Mouse (Mus musculus) spleen, adult 2 months (tissue): ENCODE results near the gene Pramel6. TPM values are rescaled to one million over a fixed set of nuclear protein-coding genes. Genes with fewer than 3 reads are reported as not detected.
"Not testable (repeated sequence)": the region's sequence is repeated elsewhere in the genome, so short reads cannot be mapped to it uniquely, and the experiment has no call there.

Experiments
- DNase-seq, 2 experiments: peaks; one replicate each; pipeline versions ENCODE4 v3.0.0 to v3.0.0-alpha.2; 2012 to 2021; ENCODE audit warnings: low spot score in 2 of 2, low read depth in 1 of 2
- H3K27ac ChIP-seq: fragments of 200-500 bp; 2 replicates; pipeline ENCODE4 v1.5.1; 2012; ENCODE audit warnings: low read length, inconsistent platforms; ENCODE audit not compliant: insufficient read depth
- H3K27me3 ChIP-seq: fragments of 200-500 bp; 2 replicates; pipeline ENCODE4 v1.6.1; 2012; ENCODE audit warnings: mild to moderate bottlenecking, moderate library complexity, low read length, inconsistent platforms; ENCODE audit not compliant: control insufficient read depth, insufficient read depth
- H3K36me3 ChIP-seq: fragments of 200-500 bp; 2 replicates; pipeline ENCODE4 v1.6.1; 2012; ENCODE audit warnings: mild to moderate bottlenecking, low read length, inconsistent platforms; ENCODE audit not compliant: control insufficient read depth, insufficient read depth
- H3K4me1 ChIP-seq: fragments of 200-500 bp; 2 replicates; pipeline ENCODE4 v1.6.1; 2011; ENCODE audit warnings: inconsistent platforms; ENCODE audit not compliant: control insufficient read depth, insufficient read depth, insufficient read length
- H3K4me3 ChIP-seq: fragments of 200-500 bp; 2 replicates; pipeline ENCODE4 v1.5.1; 2011; ENCODE audit warnings: mild to moderate bottlenecking, inconsistent platforms; ENCODE audit not compliant: insufficient read depth, insufficient read length; ENCODE audit errors: extremely low read depth
- CTCF ChIP-seq: fragments of 200-500 bp; IDR thresholded peaks from 2 replicates; pipeline ENCODE4 v1.5.1; 2011; ENCODE audit warnings: mild to moderate bottlenecking, inconsistent platforms; ENCODE audit not compliant: insufficient read depth, insufficient read length, insufficient replicate concordance; ENCODE audit errors: extremely low read depth
- POLR2A ChIP-seq: fragments of 200-500 bp; IDR thresholded peaks from 2 replicates; pipeline ENCODE4 v1.6.1; 2011; ENCODE audit warnings: low read depth, low read length, inconsistent platforms
- WGBS: fragments of 180-500 bp; shearing (Covaris S2); methylation state at CpG from one replicate; pipeline ENCODE4 v1.1.7; 2018; 5-methylcytosine and 5-hydroxymethylcytosine counted together
- polyA plus RNA-seq: library from polyadenylated mRNA; depleted of rRNA; stranded (reverse); fragments of >200 nt; gene quantifications from 2 replicates; pipeline ENCODE4 v1.2.3, GENCODE M21; 2012; rRNA removed

The Pramel6 gene
- not detected in 2 replicates for polyA plus RNA-seq

- Histone ChIP-seq H3K4me3 (no peak within 1 kb of the TSS), H3K27me3 (no peaks in the 10 kb centered on the region), H3K27ac (no peak within 1 kb of the TSS), H3K36me3 (no peaks in the 10 kb centered on the region), H3K4me1 (no peaks in the 10 kb centered on the region)
- WGBS, result 83% methylated on average over 6 of the region's 6 CpGs
- TF ChIP-seq POLR2A (no peak), CTCF (no peak)
- no peak for DNase-seq
Observed at GRCm38 (mm10) chr2:87506265-87506664, at the start of gene Pramel6. Gene Pramel6, plus strand, starts transcription at chr2:87506565.

- TF ChIP-seq POLR2A, result no peak
- no peak for TF ChIP-seq CTCF
- no peak overlapping the region for H3K4me3 ChIP-seq
- no peaks in the 10 kb centered on the region for H3K27me3 ChIP-seq
- 92% methylated on average over 4 of the region's 4 CpGs for WGBS
- no peak for DNase-seq
- no peaks in the 10 kb centered on the region for H3K4me1 ChIP-seq
- no peak overlapping the region for H3K27ac ChIP-seq
- H3K36me3 ChIP-seq, result no peaks in the 10 kb centered on the region
Observed at GRCm38 (mm10) chr2:87461769-87462168, 44.6 kb upstream of the Pramel6 start.

GRCm38 (mm10) chr2:87480207-87480606 lies 26.2 kb upstream of the Pramel6 start:
- Histone ChIP-seq H3K36me3 (no peaks in the 10 kb centered on the region), H3K27ac (no peak overlapping the region), H3K4me3 (no peak overlapping the region), H3K4me1 (no peaks in the 10 kb centered on the region), H3K27me3 (no peaks in the 10 kb centered on the region)
- no peak for DNase-seq
- no peak for TF ChIP-seq POLR2A
- no peak for TF ChIP-seq CTCF

GRCm38 (mm10) chr2:87481158-87481557 lies 25.2 kb upstream of the Pramel6 start:
- Histone ChIP-seq H3K36me3 (no peaks in the 10 kb centered on the region), H3K27ac (no peak overlapping the region), H3K4me1 (no peaks in the 10 kb centered on the region), H3K27me3 (no peaks in the 10 kb centered on the region), H3K4me3 (no peak overlapping the region)
- no peak for DNase-seq
- whole genome bisulfite sequencing, result 79% methylated on average over 4 of the region's 4 CpGs
- TF ChIP-seq POLR2A, result no peak
- TF ChIP-seq CTCF, result no peak

GRCm38 (mm10) chr2:87482276-87482675 lies 24.1 kb upstream of the Pramel6 start:
- Histone ChIP-seq H3K4me3 (no peak overlapping the region), H3K36me3 (no peaks in the 10 kb centered on the region), H3K4me1 (no peaks in the 10 kb centered on the region), H3K27ac (no peak overlapping the region), H3K27me3 (no peaks in the 10 kb centered on the region)
- WGBS, result 67% methylated on average over 2 of the region's 2 CpGs
- DNase-seq, result no peak
- TF ChIP-seq CTCF (no peak), POLR2A (no peak)

- WGBS, result 74% methylated on average over 4 of the region's 5 CpGs
- not testable (repeated sequence) for DNase-seq, H3K27ac ChIP-seq, H3K27me3 ChIP-seq, H3K4me3 ChIP-seq, H3K36me3 ChIP-seq, H3K4me1 ChIP-seq
Observed at GRCm38 (mm10) chr2:87496993-87497392, 9.4 kb upstream of the Pramel6 start, which contains the start of gene Pramel7. Gene Pramel7, minus strand, starts transcription at chr2:87497093.

- Histone ChIP-seq H3K27me3 (no peaks in the 10 kb centered on the region), H3K4me3 (no peak overlapping the region), H3K4me1 (no peaks in the 10 kb centered on the region), H3K36me3 (no peaks in the 10 kb centered on the region), H3K27ac (no peak overlapping the region)
- no peak for TF ChIP-seq POLR2A
- no peak for TF ChIP-seq CTCF
- DNase-seq, result no peak
- 83% methylated on average over 2 of the region's 2 CpGs for WGBS
Observed at GRCm38 (mm10) chr2:87515046-87515445, 8.7 kb downstream of the Pramel6 start.
